Mouse (Mus musculus) right cerebral cortex, postnatal 4 days (tissue): ENCODE measurements around the gene Acap3.

Source experiments
- DNase-seq: peaks from one replicate; pipeline ENCODE4 v3.0.0-alpha.2; 2022

Acap3 gene

DNA sequence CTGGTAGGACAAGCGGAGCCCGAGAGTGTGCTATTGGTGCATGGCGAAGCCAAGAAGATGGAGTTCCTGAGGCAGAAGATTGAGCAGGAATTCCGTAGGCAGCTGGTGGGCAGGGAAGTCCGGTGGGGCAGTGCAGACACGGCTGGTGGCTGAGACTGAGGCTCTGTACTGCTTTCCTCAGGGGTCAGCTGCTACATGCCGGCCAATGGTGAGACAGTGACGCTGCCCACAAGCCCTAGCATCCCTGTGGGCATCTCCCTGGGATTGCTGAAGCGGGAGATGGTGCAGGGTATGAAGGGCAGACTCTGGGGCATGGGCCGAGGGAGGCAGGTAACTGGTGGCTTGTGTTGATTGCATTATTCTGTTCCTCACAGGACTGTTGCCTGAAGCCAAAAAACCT lies 3.9 kb upstream of the Acap3 start:
- DNase-seq = no peak

DNA sequence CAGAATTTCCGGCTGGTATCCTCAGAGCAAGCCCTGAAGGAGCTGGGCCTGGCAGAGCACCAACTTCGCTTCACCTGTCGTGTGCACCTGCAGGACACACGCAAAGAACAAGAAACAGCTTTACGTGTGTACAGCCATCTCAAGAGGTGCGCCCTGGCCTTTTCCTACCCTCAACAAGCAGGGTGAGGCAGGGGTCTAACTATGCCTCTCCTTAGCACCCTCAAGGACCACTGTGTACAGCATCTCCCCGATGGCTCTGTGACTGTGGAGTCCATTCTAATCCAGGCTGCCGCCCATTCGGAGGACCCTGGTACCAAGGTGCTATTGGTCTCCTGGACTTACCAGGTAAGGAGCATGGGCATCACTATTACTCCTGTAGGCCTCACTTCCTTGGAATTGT lies 3.4 kb upstream of the Acap3 start:
- DNase-seq = no peak

DNA sequence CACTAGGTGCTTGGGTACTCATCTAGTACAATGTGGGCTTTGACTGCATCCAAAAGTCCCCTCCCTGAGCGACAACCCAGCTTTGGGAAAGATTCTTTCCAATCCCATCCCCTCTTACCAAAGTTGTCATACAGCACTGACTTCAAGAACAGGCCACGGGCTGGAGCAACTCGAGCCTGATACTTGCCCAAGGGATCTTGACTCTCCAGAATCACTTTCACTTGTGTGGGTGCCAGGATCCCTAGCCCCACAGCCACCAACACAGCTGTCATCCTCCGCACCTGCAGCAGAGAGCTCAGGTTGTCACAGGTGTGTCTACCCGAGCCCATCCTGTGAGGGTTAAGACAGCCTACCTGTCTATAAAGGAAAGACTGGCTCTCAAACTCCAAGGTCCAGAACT lies 2.3 kb upstream of the Acap3 start:
- no peak for DNase-seq

DNA sequence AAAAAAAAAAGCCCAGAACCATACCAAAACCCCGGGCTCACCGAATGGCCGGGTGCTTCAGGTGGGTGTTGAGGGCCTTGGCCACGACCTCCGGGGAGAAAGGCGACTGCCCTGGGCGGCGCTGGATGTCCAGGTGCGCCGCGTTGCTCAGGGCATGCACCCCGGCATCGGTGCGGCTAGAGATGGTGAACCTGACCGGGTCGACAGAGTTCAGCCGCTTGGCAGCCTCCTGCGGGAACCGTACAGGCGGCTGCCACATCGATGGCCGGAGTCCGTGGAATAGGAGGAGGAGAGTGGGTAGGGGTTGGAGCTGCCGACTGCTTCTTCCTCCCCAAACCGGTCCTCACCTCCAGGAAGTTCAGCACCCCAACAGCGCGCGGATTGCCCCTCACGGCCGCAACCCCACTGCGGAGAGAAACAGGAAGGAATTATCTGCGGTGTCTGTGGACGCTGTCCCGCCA lies 581 bp upstream of the Acap3 start:
- no peak for DNase-seq

DNA sequence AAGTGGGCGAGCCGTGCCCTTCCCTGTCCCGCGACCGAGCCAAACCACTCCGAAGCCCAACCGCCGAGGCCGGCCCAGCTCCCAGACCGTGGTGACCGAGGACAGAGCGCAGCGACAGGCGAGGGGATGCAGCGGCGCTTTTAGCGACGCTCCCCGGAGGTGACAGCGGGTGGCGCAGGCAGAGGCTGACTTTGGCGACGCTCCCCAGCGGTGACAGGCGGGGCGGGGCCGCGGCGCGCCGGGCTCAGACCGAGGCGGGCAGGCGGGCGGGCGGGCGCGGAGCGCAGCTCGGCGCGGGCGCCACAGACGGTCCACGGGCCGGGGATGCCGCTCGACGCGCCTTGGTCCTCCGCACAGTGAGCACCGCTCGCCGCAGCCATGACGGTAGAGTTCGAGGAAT lies 395 bp downstream of the Acap3 start:
- peak; percentile 89 for DNase-seq

DNA sequence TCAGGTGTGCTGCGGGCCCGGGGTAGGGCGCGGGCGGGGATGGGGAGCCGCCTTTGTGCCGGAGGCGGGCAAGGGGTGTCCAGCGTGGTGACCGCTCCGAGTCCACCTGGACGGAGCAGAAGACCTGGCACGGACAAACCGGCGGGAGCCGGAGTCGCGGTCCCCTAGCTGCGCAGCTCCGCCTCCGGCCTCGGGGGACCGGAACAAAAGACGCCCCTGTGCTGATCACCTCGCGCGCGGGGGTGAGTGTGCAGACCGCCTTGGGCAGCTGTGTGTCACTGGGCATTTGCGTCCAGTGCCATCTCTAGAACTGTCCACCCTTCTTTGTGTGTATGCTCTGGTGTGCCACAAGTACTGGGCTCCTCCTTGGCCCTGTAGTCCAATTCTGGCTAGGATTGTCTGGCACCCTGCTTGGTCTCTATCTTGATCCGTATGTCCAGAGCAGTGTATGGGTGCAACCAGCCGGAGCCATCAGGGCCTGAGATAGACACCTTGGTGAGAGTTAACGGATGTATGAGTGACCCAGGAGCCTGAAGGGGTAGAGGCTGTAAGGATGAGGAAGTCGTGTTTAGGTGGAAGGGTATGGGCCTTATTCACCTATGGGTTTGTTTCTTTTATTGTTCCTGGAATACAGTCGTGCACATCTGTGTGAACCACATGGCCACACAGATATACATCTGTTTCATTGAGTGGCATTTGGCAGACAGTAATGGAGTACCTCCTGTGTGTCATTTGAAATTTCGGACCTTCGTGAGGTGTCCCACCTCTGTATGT lies 1.0 kb downstream of the Acap3 start:
- peak; percentile 48 for DNase-seq

DNA sequence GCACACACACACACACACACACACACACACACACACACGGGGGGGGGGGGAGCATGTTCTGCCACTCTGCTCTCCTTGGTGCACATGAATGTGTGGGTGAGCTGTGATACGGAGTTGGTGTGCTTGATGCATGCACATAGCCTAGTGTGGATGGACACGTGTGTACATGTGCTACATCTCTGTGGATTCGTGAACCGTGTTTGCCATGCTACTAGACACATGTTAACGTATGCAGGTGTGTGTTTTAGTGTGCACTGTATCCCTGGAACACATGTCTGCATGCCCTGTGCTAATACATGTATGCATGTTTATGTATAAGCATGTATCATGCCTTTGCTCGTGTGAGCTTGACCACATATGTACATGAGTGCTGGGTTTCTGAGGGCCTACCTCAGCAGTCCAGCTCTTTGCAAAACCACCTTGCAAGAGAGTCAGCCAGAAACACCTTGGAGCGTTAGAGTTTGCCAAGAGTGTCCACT lies 1.6 kb downstream of the Acap3 start:
- DNase-seq = no peak

DNA sequence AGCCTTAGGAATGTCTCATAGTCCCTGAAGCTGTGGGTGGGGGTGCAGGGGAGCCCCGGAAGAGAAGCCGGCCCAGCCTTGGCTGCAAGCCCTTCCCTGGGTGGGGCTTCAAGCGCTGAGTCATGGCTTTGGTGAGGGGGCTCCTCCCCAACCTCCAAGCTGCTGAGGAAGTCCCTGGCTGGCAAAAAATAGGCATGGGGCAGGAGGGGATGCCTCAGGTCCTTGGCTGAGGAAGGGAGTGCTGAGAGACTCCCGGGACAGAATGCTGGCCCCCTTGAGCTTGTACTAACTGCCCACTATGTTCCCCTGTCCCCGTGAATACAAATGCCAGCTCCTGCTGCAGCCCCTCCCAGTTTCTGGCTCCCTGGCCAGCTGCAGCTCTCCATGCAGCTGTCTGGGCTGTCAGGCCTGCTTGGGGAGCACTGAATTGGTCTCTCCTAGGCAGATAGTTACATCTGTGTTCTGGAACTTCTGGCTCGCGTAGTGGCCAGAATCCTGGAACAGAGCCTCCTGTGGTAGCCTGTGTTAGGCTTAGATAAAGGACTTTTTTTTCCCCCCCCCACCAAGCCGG lies 2.8 kb downstream of the Acap3 start:
- DNase-seq = no peak

DNA sequence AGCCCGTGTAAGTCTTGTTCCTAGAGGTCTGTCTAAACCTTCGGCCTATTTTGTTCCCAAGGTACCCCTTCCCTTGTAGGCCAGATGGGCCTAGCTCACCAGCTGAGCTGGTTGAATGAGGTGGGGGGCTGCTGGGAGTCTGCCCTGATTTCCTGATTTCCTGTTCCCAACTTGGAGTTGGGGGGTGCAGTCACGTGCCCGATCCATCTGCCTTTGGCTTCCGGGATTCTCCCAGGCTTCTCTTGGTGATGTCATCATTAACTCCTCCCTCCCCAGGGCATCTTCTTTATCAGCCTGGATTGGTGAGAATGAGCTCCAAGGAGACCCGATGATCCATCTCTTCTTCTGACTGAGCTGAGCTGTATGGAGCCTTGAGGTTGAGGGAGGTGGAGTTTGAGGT lies 3.6 kb downstream of the Acap3 start:
- peak; percentile 69 for DNase-seq

DNA sequence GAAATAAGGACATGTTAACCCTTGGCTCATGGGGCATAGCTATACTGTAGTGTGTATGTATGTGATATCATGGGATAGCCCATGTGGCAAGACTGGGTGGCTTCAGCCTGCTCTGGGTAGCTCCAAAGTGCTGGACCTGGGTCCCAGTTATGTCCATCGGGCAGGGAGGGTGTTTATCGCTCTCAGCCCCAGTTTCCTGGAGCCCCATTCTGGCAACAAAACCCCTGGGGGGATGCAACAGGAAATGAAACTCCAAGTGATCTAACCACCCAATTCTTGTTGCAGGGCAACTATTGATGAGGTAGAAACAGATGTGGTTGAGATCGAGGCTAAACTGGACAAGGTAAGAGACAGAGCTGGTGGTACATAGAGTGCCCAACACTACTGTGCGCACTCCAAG lies 4.2 kb downstream of the Acap3 start:
- no peak for DNase-seq

DNA sequence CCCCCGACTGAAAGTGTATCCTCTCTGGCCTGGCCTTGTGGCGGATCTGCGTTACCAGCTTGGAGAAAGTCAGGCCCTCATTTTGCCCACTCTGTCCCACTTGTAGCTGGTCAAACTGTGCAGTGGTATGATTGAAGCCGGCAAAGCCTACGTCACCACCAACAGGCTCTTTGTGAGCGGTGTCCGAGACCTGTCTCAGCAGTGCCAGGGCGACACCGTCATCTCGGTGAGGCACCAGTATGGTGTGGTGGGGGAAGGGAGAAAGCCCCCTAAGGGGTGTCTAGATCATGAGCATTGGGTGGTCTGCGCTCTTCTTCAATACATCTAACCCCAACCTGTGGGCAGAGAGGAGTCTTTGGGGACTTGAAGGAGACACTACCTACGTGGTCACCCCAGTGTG lies 4.8 kb downstream of the Acap3 start:
- no peak for DNase-seq

DNA sequence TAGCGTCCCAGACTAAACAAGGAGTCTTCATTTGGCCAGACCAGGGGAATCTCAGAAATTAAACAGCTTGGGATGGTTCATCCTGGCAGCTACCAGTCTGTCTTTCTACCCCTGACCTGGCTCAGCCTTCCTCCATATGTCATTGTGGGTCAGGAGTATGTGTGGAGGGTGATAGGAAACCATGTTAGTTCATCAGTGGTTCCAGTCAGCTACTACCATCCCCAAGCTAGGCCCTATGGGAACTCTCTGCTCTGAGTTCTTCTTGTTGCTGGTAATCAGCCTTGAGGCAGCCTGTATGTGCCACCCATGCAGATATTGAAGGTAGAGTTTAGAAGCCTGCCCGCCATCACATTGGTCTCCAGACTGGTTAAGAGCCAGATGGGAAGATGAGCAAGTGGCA lies 6.7 kb downstream of the Acap3 start:
- DNase-seq = no peak

DNA sequence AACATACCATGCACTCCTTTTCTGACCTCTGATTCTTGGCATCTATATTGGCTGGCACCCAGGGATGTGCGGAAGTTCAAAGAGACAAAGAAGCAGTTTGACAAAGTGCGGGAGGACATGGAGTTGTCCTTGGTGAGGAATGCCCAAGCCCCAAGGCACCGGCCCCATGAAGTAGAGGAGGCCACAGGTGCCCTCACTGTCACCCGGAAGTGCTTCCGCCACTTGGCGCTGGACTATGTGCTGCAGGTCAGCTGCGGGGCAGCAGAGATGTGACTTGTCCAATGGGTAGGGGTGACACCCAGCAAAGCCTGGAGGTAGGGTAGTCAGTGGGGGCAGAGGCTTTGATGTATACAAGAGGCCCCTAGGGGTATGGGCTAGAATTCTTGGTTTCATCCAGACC lies 7.7 kb downstream of the Acap3 start:
- DNase-seq = no peak

DNA sequence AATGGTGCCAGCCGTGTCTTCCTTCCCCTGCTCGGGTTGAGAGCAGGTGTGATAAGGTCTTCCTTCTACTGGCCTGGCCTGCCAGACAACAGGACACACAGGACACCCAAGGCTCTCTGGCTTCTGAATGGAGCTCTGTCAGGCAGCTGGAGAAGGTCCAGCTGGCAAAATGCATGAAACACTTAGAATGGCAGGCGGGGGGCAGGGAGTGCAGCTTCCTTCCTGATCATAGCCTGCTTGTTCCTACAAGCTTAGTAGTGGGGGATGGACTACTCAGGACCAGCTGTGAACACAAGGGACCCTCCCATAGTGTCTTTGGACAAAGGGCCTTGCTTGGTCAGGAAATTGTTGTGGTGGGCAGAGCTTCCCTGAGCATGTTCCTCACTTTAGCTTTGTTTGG lies 9.6 kb downstream of the Acap3 start:
- peak; percentile 38 for DNase-seq

DNA sequence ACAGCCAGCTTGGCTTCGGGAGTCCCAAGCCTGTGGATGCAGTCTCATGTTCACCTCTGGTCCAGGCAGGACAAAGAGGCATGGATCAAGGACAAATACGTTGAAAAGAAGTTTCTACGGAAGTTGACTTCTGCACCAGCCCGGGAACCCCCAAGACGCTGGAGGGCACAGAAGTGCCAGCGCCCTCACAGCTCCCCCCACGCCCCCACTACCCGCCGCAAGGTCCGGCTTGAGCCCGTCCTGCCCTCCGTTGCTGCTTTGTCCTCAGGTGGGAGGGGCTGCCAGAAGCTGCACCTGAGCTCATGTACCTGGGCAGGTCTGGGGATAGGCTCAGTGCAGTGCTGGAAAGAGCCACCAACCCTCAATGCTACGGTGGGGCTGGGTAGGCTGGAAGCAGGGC lies 11.6 kb downstream of the Acap3 start:
- no peak for DNase-seq

DNA sequence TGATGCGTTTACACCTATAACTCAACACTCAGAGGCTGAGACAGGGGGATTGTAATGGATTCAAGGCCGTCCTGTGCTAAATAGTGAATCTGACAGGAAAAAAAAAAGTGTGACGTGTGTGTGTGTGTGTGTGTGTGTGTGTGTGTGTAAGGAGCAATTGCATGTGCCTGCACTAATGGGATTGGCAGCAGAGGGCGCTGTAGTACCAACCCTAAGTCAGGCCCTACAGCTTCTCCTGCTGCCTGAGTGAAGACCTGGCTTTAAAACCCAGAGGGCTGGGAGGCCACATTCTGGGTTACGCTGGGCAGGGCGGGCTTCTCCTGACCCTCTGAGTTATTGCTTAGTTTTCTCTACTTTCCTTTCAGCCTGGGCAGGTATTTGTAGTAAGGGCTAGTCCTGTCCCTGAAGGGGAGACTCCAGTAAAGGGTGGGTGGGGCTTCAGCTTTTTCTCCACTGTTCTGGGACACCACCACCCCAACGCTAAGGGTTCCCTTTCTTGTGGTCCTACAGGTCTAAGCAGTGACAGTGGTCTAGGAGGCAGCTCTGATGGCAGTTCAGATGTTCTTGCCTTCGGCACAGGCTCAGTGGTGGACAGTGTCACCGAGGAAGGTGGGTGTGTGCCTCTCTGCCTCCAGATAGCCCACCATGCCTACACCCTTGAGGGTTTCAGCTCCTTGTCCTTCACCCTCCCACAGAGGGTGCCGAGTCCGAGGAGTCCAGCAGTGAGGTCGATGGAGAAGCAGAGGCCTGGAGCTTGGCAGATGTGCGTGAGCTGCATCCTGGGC lies 12.9 kb downstream of the Acap3 start:
- peak; percentile 63 for DNase-seq

DNA sequence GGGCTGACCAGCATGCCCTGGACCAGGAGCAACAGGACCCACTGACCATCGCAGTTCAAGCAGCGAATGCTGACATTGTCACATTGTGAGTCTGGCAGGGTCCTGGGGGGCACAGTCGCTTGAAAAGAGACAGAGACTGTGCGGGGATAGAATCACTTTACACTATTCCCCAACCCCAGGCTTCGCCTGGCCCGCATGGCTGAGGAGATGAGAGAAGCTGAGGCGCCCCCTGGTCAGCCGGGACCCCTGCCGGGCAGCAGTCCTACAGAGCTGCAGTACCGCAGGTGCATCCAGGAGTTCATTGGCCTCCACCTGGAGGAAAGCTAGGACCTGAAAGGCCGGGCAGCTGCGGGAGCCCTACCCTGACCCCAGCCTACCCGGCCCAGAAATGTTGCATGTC lies 14.0 kb downstream of the Acap3 start:
- peak; percentile 3 for DNase-seq

DNA sequence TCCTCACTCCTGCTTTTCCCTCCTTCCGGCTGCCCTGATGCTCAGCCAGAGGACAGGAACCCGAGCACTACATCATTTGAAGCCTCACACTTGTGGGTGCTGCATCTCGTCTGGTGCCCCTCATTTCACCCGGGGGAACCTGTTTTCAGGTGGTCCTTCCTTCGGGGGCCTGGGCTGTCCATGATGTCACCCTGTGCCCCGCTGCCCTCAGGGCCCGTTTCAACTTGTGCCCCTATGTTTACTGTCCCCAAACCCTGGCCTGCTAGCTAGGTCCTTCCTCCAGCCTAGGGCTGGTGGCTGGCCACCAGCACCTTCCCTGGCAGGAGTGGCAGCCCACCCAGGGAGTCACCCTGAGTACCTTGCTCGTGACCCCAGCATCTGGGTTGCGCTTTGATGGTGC lies 14.5 kb downstream of the Acap3 start:
- DNase-seq = peak; percentile 3

DNA sequence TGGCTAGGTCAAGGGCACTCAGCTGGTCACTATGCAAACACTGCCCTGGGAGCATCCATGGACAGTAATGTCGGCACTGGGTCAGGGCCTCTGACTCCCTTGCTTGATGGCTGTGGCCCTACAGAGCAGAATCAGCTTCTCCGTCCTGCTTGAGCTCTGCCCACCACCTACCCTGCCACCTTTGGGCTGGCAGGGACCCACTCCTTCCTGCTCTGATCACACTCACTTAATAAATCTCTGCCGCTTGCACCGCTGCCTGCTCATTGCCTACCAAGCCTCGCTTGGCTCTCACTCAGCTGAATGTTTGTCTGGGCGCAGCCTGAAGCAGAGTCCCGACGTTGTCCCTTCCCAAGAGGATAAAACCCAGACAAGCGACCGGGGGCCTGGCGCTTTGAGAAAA lies 15.4 kb downstream of the Acap3 start:
- peak; percentile 6 for DNase-seq

DNA sequence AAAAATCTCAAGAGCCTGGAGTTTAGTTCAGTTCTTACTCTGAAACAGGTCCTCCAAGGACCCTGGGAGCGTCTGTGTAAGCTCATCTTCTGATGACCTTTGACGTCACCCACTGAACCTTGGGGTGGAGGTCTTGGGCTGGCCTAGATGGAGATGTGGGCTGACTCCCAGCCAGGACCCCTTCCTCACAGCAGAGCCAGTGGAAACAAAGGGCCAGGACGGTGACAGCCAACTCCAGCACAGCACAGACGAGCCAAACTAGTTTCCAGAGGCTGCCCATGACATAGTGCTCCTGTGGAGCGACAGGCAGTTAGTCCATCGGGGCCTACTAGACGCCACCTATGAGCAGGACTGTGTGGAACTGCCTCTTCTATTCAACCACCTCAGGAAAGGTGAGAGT lies 16.7 kb downstream of the Acap3 start:
- DNase-seq = peak; percentile 19

DNA sequence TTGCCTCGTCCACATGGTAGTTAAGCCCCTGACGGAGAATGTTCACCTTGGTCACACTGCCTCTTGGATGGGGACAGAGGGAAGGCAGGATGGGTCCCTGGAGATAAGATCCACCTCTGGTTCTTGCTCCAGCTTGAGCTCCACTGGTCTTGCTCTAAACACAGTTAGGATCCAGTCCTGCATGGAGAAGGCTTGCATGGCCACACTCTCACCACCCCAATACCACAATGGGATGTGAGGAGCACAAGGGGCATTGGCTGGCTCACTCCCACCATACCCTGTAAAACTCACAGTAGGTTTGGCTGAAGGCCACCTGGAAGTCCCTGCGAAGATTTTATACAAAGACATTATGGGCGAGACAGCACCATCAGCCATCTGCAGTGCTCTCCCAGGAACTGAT lies 17.1 kb downstream of the Acap3 start:
- DNase-seq = peak; percentile 2

DNA sequence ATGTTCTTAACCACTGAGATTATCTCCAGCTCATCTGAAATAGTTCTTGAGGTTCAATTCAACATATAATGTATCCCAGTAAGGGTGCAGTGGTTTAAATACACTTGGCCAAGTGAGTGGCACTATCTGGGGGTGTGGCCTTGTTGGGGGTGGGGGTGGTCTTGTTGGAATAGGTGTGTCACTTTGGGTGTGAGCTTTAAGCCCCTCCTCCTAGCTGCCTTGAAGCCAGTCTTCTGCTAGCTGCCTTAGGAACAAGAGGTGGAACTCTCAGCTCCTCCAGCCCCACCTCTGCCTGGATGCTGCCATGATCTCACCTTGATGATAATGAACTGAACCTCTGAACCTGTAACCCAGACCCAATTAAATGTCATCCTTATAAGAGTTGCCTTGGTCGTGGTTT lies 40.4 kb downstream of the Acap3 start:
- no peak for DNase-seq

DNA sequence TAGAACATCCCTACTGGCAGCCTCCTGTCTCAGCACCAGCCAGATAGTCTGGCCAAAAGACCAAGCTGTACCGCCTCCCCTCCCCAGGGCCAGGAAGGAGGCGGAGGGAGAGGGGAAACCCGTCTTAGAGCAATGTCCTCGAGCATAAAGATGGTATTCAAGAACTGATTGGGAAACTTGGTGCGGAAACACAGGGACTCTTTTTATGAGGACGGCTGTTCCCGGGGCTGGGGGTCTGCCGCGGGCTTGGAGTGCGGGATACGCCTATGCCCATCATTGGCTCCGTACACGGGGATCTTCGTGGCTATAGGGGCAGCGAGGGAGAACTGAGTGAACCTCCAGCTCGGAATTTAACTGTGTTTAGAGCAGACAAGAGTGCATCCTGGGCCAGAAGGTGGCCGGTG lies 51.4 kb downstream of the Acap3 start:
- DNase-seq = no peak
